Mouse (Mus musculus) kidney, postnatal 25 days (tissue): ENCODE measurements around the gene Mrm3.

ENCODE experiments used
- DNase-seq, 2 experiments: peaks; one replicate each; pipeline ENCODE4 v3.0.0; 2021; ENCODE audit warnings: mixed read lengths in 2 of 2

The Mrm3 gene

DNA sequence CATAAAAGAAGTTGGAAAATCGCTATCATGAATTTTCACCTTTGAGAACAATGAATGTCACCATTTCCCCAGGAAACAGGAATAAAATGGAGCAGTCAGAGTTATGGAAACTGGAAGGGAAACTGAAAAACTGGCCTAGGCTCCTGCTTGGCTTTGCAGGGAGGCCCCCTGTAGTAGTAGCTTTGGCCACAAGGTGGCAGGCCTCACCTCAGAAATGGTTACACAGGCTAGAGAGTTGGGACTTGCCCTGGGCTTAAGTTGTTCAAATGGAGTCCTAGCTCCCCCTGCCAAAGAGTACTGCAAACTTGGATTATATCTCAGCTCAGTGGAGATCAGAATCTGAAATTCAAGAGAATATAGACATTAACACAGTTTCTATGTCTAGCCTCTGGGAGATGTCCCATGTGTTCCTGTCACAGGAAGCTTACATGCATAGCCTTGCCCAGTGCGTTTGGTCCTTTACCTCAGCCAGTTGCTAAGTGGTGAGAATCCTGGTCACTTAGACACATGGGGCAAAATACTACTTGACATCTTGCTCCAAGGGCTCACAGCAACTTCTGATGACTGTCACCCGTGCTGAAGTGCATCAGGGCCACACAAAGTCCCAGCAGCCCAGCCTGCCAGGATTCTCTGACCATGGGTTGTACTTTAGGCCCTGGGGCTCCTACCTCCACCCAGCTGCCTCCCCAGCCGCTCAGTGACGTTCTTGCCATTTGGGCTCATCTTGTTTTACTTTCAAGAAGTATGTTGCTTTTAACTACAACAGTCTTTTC, 9.8 kb downstream of the Mrm3 start:
- peak; percentile 86 to 92 for DNase-seq

DNA sequence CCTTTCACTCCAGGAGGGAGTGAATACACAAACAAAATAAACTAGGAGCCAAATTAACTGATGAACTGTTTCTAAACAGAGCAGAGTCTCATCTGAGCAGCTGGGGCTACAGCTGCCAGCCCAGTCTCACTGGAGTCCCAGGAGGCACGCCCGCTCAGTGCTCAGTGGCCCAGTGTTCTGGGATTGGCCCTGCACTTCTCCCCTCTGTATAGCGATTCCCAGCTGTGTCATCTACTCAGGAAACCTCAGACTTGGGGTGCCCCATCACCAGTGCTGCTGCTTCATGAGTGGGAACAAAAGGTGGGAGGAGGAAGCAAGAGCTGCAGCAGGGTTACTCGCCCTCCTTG, 10.4 kb downstream of the Mrm3 start:
- DNase-seq = no peak

DNA sequence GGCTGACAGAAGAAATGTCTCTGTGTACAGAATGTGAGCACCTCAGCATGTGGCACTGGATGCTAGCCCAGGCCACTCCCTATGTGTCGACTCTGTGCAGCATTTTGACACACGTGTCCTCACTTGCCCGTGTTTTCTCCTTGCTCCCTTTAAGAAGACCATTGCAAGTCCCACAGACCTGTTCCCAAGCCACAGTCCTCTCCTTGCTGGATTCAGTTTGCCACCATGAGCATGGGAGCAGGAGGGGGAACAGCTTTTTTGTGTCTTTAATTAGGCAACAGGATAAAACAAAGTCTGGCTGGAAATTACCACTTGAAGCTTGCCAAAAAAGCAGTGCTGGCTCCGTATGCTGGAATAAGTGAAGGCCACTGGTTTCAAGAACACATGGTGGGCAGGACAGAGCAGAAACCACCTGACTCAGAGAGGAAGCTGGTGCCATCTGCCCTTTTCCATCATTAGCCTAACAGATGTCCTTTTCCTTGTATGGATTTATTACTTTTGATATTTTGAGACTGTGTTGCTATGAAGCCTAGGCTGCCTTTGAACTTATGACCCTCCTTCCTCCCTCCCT, 12.0 kb downstream of the Mrm3 start:
- no peak for DNase-seq

DNA sequence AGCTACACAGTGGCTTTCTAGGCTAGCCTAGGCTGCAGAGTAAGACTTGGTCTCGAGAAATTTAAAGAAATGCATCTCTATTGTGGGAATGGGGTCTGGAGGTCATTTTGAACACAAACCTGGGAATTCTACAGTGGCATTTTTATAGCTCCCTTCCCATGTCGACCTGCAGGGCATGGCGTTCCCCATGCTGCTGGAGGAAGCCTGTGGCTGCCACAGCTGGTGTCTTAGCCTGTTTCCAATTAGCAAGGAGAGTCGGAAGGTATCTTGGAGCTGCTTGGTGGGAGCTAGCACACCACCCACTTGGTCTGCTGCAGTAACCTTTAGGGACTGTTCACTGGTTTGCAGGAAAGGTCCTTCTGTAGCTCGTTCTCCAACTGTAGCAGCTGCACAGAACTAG, 12.6 kb downstream of the Mrm3 start:
- DNase-seq = no peak

DNA sequence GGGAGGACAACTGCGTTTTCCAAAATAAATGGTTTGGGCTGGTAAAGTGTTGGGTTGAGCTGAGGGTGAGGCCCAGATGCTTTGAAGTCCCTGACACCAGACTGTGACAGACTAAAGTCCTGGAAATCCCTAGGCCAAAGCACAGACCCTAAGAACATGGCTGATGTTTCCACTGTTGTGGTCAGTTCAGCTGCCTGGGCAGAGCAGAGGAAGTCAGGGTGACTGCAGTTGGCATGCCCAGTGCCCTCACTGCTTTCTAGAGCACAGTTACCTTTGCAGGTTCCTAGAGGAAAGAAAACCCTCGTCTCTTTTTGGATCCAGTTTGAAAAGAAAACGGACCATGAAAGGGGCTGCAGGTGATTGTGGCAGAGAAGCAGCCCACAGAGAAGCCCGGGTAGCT, 13.9 kb downstream of the Mrm3 start:
- no peak for DNase-seq

DNA sequence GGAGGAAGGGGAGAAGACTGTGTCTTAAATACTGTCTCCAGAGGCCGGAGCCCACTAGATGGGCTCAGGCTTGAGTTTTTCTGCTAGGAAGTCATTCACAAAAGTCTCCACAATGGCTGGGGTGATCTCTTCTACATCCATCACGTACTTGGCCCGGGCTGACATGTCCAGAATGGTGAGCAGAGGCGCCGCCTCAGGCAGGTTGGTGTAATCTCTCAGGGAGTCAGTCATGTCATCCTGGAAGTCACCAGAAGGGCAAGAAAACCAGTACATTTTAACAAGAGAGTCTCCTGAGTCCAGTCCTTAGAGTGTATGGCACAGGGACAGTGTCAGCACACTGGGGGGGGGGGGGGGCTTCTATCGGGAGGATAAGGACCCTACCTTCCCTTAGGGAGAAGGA, 15.0 kb downstream of the Mrm3 start:
- no peak for DNase-seq

DNA sequence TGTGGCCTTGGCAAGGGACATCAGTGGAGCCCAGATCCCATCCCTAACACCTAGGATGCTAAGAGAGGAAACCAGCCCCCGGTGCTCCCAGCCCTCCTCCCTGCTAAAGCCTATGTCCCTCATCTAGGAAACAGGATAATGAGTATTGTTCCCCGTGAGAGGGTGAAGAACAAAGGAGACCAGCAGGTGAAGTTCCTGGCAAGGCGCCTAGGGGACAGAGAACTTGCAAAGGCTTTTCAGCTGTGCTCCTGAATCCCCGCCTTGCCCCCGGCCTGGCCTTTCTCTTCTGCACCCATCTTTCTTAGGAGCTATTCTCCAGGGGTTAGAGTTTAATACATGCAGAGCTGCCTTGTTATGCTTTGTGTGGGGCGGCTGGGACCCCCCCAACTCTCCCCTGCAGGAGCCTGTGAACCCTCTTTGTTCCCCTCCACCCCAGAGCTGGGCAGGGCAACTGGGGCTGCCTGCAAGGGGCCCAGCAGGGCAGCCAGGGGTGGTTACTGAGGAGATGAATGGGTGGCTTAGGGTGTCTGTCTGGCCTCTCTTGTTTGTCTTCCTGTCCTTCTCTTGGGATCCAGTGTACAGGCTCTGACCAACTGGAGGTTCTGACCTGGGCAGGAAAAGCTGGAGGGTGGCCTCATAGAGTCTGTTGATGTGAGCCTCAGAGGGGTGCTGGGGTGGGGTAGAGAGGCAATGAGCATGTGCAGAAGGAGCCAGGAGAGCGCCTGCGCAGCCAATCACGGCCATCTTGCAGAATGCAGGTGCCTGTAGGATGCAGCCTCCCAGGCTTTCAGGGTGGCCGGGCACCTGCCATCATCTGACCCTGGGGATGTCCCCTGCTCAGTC, 16.9 kb downstream of the Mrm3 start:
- DNase-seq = no peak

DNA sequence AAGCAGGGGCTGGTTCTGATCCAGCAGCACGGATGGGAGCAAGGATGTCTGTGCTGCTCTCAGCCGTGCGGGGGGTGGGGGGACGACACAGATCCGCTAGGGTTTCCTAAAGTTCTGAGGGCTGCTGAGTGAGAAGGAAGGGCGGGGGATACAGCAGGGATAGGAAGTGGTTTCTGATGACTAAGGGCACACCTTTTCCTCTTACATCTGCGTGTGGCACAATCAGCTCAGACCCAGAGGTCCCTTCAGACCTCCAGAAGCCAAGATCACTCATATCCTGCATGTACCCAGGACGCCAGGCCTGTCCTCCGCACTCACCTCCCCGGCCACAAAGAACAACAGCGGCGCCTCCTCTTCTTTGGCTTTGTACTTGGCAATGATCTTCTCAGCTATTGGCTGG, 17.7 kb downstream of the Mrm3 start:
- peak; percentile 17 to 67 for DNase-seq

DNA sequence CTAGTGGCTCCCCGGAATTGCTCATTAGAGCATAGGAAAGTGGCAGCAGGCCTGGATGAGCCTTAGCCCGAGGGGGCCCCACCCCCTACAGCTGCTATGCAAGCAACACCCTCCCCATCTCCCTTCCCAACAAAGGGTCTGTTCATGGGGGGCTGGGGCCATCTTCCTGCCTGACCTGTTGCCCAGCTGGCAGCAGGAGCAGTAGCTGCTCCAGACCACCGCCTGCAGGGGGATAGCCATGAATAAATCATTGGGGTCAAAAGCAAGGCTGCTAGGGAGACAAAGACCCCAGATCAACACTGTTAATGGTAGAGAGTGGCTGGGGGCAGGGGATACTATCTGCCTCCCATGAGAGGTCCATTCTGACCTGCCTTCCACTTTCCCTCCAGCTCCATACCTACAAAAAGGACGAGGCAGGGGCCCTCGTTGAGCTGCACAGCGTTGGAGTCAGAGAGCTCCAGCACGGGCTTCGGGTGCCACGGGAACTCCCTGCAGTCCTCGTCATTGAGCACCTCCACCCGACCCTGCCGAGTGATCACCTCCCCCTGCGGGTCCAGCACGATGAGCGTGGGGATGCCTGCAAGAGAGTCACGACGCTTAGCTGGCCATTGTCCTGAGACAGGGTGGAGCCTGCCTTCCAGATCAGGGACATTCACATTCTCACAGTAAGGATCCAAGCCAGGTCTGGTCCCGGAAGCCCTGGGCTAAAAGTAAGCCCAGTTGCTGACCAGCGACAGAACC, 19.3 kb downstream of the Mrm3 start:
- no peak for DNase-seq

DNA sequence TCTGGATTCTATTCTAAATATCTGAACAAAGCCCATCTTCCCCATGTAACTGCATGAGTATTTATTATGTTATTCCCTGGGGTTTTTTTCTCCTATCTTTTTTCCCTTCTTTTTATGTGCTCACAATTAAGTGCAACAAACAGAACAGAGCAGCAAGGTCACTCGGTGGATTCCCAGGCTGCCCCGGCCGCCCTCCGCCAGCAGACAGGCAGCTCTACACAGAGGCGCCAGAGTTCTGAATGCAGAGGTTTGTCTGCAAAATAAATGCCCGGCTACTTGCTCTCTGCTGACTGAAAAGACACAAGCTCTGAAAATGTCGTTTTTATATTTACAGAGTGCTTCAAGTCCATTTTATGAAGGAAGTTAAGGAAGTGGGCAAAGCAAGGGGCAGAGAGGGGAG, 24.0 kb downstream of the Mrm3 start:
- DNase-seq = no peak

DNA sequence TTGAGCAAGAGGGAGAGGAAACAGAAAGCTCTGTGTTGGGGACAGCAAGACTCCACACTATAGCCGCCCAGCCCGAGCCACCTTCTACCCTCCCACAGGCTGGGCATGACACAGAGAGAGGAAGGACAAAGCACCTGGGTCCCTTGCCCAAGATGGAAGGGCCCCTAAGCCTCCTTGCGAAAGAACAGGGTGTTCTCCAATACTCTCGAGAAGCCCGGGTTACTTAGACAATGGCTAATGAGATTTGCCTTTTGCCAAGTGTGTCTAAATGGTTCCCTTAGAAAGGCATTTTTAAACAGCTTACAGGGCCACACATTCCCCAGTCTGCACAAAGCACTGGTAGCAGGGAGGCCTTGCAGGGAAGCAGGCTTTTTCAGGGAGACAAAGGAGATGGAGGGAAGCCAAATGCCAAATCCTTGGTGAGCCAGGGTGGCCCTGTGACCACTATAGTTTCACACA, 24.5 kb downstream of the Mrm3 start:
- no peak for DNase-seq

DNA sequence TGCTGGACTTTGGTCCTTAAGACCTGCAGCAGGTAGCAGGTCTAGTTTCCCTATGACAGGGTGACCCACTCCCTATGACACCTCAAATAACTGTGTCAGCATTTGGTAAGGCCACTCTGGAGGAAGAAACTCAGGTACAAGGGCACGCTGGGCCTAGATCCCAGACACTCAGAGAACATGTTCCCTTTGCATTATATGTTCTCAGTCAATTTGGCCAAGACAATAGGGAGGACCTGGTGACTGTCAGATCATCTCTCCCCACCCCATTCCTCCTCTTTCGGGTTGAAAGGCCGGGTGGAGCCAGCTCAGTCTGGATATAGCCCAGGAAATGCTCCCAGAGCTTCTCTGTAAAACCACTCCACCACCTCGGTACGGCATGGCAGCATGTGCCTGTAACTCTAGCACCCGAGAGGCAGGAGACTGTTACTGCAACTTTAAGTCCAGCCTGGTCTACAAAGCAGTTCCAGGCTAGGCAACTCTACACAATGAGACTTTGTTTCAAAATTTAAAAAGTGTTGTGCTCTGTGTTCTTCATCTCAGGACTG, 25.1 kb downstream of the Mrm3 start:
- DNase-seq = no peak

DNA sequence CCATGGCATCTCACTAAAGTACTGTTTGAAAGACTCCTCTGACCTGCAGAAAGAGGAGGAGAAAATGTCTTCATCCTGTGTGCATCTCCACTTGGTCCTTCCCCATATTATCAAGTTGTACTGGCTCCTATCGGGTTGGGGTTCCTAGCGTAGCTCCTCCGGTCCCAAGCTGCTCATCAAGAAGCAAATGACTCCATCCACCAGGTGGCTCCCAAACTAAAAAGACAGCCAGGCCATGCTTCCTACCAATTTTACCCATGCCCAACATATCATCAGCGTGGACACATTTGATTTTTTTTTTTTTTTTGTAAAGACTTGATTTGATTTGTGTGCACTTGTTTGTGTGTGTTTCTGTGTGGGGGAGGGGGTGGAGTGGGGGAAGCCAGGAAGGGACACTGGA, 28.9 kb downstream of the Mrm3 start:
- peak in 1 of 2 experiments; percentile 61 for DNase-seq

DNA sequence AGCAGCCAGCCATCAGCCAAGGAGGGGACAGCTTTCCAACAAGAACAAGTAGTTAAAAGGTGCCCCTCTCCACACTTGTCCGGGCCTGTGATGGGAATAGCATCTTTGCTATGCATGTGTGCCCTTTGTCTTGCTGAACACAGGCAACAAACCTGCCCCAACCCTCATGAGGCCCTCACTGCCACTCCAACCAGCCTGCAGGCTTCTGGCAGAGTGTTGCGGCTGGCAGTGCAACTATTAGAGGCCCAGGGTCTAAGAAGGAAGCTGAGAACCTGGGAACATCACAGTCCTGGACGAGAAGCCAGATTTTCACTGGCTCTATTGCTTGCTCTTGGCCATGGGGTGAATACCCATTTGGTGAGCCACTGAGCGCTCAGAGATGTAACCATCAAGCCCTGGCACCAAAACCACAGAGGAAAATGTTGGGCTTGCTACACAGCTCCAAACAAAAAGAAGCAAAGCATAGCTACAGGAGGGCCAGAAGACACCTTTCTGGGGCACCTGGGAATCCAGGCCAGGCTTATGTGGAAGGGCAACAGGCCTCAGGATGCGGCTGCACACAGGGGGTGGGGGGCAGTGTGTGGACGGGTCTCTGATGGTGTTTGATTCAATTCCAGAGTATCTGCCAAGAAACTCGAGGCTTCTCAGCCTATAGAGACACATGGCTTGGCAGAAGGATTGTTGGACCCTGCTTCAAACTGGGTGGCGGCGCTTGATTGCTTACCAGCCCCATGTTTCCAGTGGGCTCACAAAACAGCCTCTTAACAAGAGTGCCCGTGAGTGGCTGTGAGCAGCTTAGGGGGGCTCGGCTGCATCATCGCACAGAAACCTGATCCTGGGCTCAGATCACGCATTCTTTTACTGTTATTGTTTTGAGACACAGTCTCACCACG, 35.7 kb downstream of the Mrm3 start:
- no peak for DNase-seq

DNA sequence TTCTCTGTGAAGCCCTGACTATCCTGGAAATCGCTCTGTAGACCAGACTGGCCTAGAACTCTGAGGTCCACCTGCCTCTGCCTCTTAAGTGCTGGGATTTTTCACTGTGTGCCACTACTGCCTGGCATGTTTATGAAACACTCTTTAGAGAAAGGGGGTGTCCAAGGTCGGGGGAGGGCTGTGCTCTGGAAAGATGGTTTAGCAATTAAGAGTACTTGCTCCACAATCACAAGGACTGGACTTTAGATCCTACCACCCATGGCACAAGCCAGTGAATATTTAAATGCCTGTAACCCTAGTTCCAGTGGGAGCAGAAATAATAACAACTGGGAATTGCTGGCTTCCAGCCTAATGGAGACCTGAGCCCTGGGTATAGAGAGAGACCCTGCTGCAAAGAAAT, 36.5 kb downstream of the Mrm3 start:
- DNase-seq = peak; percentile 35 to 70

DNA sequence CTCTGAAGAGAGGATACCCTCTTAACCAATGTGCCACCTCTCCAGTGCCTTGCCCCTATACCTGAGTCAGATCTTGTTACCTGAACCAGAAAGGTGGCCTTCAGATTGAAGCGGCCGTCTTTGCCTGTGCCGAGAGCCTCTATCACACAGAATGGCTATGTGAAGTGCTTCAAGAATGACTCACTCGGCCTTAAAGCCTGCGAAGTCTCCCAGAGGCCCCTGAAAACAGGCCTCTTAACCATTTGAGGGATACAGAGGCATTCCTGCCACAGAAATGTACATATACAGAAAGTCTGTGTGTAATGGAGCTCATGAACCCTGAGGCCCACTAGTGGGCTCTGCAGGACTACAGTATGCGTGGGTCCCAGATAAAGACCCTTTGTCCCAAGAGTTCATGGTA, 40.3 kb downstream of the Mrm3 start:
- no peak for DNase-seq

DNA sequence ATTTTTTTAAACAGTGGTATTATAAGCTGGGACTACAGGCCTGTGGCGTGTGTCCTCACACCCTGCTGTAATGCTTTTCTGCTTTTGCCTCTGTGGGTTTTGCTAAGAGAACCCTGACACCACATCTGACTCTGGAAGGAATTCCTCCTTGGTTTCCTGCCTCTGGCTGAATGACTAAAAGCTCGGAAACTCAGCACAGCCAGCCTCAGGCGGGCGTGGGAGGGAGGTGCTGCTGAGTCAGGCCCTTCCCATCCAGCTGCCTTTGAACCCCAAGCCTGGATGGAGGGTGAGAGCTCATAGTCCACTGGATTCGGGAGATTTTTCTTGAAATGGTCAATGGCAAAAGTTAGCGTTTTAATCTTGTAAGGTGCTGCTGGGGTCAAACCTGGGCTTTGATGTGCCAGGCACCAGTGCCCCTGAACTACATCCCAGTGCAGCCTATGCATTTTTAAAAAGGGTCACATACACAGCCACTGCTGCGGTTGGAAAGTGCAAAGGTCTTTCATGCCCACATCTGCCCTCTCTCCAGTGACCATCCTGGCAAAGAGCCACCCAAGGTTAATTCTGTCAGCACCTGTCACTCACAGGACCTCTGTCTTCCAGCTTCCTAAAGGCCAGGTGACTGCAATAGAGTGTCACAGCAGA, 42.0 kb downstream of the Mrm3 start:
- peak; percentile 82 to 90 for DNase-seq

DNA sequence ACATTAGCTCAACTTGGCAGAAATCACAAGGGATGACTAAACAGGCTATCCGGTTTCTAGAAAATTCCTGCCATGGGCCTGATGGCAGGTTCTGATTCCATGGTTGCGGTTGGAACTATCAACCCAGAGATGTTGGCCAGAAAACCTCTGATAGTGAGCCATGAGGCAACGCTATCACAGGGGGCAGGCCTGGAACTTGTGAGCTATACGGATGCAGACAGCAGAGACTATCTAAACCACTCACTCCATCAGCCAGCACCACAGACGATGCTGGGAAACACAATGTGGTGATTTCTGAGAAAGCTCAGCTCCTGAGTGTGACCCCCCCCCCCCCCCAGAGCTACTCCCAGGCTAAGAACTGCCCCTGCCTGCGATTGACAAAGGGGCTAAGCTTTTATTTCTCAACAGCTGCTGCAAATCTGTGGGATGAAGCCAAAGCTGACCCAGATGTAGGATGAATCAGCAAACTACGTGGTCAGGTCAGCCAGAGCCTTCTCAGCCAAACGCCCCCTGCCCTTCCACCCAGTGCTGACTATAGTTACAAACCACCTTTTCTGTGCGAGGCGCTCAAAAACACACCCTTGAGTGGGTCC, 43.1 kb downstream of the Mrm3 start:
- no peak for DNase-seq

DNA sequence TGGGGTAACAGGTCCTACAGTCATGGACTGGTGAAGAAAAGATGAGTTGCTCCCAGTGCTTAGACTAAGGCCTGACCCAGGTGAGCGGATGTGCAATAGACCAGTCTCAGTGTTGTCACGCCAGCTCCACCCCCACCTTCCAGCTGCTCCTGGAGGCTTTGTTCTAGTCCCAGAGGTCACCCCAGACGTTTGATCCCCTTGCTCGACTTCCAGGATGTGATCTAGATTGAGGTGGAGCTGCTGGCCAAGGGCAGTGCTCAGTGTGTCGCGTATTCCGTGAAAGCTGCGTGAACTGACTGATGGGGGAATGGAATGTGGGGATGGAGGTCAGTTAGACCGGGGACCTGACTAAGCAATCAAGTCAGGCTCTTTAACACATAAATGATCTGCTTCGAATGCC, 43.8 kb downstream of the Mrm3 start:
- DNase-seq = no peak

DNA sequence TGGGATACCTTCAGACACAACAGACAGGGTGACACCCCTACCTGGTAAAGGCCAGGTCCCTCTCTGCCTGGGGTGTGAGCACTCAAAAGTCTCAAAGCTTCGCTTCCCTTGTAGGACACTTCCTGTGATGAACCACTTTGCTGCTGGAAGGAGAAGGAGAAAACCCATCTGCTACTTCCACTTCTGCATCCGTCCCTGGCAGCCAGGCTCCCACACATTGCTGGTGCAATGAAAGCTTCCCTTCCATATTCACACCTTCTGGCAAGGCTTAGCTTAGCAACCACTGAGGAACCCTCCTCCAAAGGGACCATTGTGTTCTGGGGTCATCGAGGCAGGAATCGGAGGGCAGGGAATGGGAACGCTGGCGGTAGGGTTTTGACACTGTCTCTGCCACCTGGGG, 45.1 kb downstream of the Mrm3 start:
- DNase-seq = no peak

DNA sequence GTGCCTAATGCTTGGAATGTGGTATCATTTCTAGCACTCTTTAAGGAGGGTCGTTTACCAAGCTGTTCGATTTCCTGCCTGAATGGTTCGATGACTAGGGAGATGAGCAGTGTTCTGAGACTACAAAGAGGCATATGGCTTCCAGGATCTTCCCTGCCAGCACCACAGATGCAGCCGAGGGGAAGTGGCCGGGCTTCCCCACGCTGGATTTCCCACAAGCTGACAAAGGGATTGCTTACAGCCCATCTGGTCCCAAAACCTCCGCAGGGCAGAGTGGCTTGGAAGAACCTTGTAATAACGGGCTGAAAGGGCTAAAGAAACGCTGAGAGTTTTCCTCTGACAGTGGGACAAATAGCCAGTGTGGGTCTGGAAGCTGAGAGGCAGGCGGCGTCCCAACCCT, 46.9 kb downstream of the Mrm3 start:
- DNase-seq = no peak
